Mouse (Mus musculus) kidney, postnatal 4 days (tissue): ENCODE data around the gene Slc15a3.

Source experiments
- DNase-seq, 2 experiments: peaks; one replicate each; pipeline ENCODE4 v3.0.0; 2021; ENCODE audit warnings: mixed read lengths in 2 of 2

Gene Slc15a3

GRCm38 (mm10) chr19:10839010-10839892 lies at the start of gene Slc15a3:
Gene Slc15a3, plus strand, starts transcription at chr19:10839727.
- DNase-seq = no peak

GRCm38 (mm10) chr19:10790323-10790722 lies 49.2 kb upstream of the Slc15a3 start:
- DNase-seq = no peak

- no peak for DNase-seq
These were observed 46.5 kb upstream of the Slc15a3 start for GRCm38 (mm10) chr19:10793044-10793443.

- DNase-seq = no peak
These were observed 44.6 kb upstream of the Slc15a3 start for GRCm38 (mm10) chr19:10794916-10795315.

GRCm38 (mm10) chr19:10798576-10798975 lies 41.0 kb upstream of the Slc15a3 start:
- DNase-seq = no peak

- DNase-seq = no peak
These were observed 40.4 kb upstream of the Slc15a3 start for GRCm38 (mm10) chr19:10799155-10799554.

GRCm38 (mm10) chr19:10801070-10801469 lies 38.5 kb upstream of the Slc15a3 start:
- DNase-seq = no peak

- DNase-seq = no peak
These were observed 37.6 kb upstream of the Slc15a3 start for GRCm38 (mm10) chr19:10801906-10802305.

GRCm38 (mm10) chr19:10803751-10804150 lies 35.8 kb upstream of the Slc15a3 start:
- no peak for DNase-seq

GRCm38 (mm10) chr19:10804850-10805660 lies 34.5 kb upstream of the Slc15a3 start:
- no peak for DNase-seq

- no peak for DNase-seq
These were observed 33.8 kb upstream of the Slc15a3 start for GRCm38 (mm10) chr19:10805661-10806285.

- no peak for DNase-seq
These were observed 30.8 kb upstream of the Slc15a3 start for GRCm38 (mm10) chr19:10808524-10809233.

GRCm38 (mm10) chr19:10809428-10810175 lies 29.9 kb upstream of the Slc15a3 start:
- DNase-seq = no peak

- no peak for DNase-seq
These were observed 29.4 kb upstream of the Slc15a3 start for GRCm38 (mm10) chr19:10810176-10810492.

- DNase-seq = no peak
These were observed 28.1 kb upstream of the Slc15a3 start for GRCm38 (mm10) chr19:10811471-10811870.

- DNase-seq = no peak
These were observed 26.5 kb upstream of the Slc15a3 start for GRCm38 (mm10) chr19:10813039-10813438.

- DNase-seq = no peak
These were observed 25.6 kb upstream of the Slc15a3 start for GRCm38 (mm10) chr19:10813905-10814304.

- DNase-seq = no peak
These were observed 23.7 kb upstream of the Slc15a3 start for GRCm38 (mm10) chr19:10815871-10816270.

GRCm38 (mm10) chr19:10816462-10816861 lies 23.1 kb upstream of the Slc15a3 start:
- no peak for DNase-seq

GRCm38 (mm10) chr19:10818217-10818946 lies 21.1 kb upstream of the Slc15a3 start:
- peak; percentile 62 to 78 for DNase-seq

GRCm38 (mm10) chr19:10821319-10821718 lies 18.2 kb upstream of the Slc15a3 start:
- DNase-seq = no peak
